Mouse (Mus musculus): ENCODE measurements at regions not wholly inside any gene's neighbourhood (a gene's known extent, or its start where the extent isn't known, plus 50 kb on each side); places are given as distances from the start of the nearest gene placed in this dataset.

GRCm38 (mm10) chr1:137901211-137901610, 274.3 kb downstream of the Ptprc start:
- no peak overlapping the region; the same call in 1 of the 2 replicates for H3K4me3 ChIP-seq (ENCODE audit: low read depth, low read length)
- ATAC-seq (replicated peaks; ENCODE audit: low FRiP score) (no peak), DNase-seq (ENCODE audit: low spot score) (no peak)

DNA sequence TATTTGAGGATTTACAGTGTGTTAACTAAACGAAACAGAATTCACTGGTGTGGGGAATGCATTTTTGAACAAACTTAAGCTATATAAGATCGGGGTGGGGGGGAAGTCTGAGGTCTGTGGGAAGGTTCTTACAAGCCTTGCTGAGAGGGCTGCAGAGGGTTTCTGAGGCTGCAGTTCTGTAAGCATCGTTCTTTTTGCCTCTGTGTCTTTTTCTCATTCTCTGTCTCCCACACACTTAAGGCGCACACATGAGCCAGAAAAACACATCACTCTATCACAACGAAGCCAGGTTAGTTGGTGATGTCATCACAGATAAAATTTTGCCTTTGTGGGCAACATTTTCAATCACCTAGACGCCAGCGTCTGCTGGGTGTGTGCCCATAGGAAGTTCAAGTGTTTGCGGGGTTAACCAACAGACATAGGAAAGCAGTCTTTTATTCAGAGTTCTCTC, 274.9 kb downstream of the Ptprc start:
- no peak for ATAC-seq (replicated peaks; ENCODE audit: low FRiP score)
- no peak for DNase-seq (ENCODE audit: low spot score)

More at GRCm38 (mm10) chr1:137901211-137901610, 274.3 kb downstream of the Ptprc start:
- Histone ChIP-seq H3K9me3 (ENCODE audit: control insufficient read depth, low read length) (no peaks in the 10 kb centered on the region), H3K36me3 (ENCODE audit: control insufficient read depth, insufficient read depth, low read length) (no peaks in the 10 kb centered on the region), H3K4me1 (replicated peaks; ENCODE audit: control insufficient read depth, insufficient read depth, low read length) (peaks cover 5% of the 10 kb centered on the region), H3K9ac (ENCODE audit: low read depth, low read length) (no peak overlapping the region), H3K27ac (ENCODE audit: low read depth, low read length) (no peak overlapping the region), H3K4me2 (peak overlapping the region; percentile 85), H3K27me3 (replicated peaks; ENCODE audit: control insufficient read depth, insufficient read depth, low read length) (no peaks in the 10 kb centered on the region)
- WGBS, result 77% methylated on average over 5 of the region's 5 CpGs

DNA sequence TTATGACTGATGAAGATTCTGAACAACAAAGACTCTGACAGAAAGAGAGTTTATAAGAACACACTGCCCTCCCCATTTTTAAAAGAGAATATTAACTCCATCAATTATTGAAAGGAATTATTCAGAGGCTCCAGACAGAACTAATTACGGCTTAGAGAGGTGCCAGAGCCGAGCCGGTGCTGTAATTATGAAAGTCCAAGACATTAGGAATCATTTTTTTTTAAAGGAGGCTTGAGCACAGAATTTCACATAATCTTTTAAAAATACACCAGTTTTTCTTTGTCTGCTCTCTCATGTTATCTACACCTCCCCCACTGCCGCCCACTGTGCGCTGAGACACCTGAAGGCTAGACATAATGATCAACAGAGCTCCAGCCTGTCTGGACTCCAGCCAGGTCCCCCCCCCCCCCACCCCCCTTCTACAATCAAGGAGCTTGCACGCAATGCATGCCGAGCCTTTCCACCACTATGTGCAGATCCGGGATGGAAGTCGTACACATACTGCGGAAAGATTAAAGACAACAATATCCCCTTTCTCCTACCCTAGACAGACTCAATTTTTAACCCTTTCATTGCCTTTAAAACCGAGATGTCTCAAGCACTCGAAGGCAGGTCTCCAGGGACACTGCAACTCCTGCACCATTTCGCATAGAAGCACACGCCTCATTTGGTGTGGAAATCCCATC, 275.4 kb downstream of the Ptprc start:
- H3K4me1 ChIP-seq (replicated peaks; ENCODE audit: control insufficient read depth, insufficient read depth, low read length), result no peaks in the 10 kb centered on the region
- DNase-seq (ENCODE audit: low spot score) (peak; percentile 67), ATAC-seq (replicated peaks; ENCODE audit: low FRiP score) (peak; percentile 43)
- 10% methylated on average over 14 of the region's 14 CpGs for whole genome bisulfite sequencing
- no peaks in the 10 kb centered on the region for H3K27me3 ChIP-seq (replicated peaks; ENCODE audit: control insufficient read depth, insufficient read depth, low read length)
- H3K4me3 ChIP-seq (ENCODE audit: low read depth, low read length), result peak overlapping the region; percentile 68
- peak overlapping the region; percentile 46; the same call in 1 of the 2 replicates for H3K9ac ChIP-seq (ENCODE audit: low read depth, low read length)
- H3K27ac ChIP-seq (ENCODE audit: low read depth, low read length), result peak overlapping the region; percentile 38; the same call in 1 of the 2 replicates
- no peaks in the 10 kb centered on the region for H3K36me3 ChIP-seq (ENCODE audit: control insufficient read depth, insufficient read depth, low read length)
- peak overlapping the region; percentile 85 for H3K4me2 ChIP-seq
- no peaks in the 10 kb centered on the region for H3K9me3 ChIP-seq (ENCODE audit: control insufficient read depth, low read length)

More for the DNA sequence above, 274.9 kb downstream of the Ptprc start:
- no peaks in the 10 kb centered on the region for H3K9me3 ChIP-seq (ENCODE audit: control insufficient read depth, low read length)
- WGBS, result 13% methylated on average over 8 of the region's 8 CpGs
- no peaks in the 10 kb centered on the region for H3K27me3 ChIP-seq (replicated peaks; ENCODE audit: control insufficient read depth, insufficient read depth, low read length)
- H3K27ac ChIP-seq (ENCODE audit: low read depth, low read length), result peak overlapping the region; percentile 38; the same call in 1 of the 2 replicates
- H3K4me2 ChIP-seq, result peak overlapping the region; percentile 85
- H3K4me1 ChIP-seq (replicated peaks; ENCODE audit: control insufficient read depth, insufficient read depth, low read length), result peaks cover 1% of the 10 kb centered on the region
- H3K9ac ChIP-seq (ENCODE audit: low read depth, low read length), result peak overlapping the region; percentile 46
- peak overlapping the region; percentile 68 for H3K4me3 ChIP-seq (ENCODE audit: low read depth, low read length)
- no peaks in the 10 kb centered on the region for H3K36me3 ChIP-seq (ENCODE audit: control insufficient read depth, insufficient read depth, low read length)

GRCm38 (mm10) chr1:137899305-137899704, 276.2 kb downstream of the Ptprc start:
- Histone ChIP-seq H3K27ac (ENCODE audit: low read depth, low read length) (no peak overlapping the region; the same call in 1 of the 2 replicates), H3K27me3 (replicated peaks; ENCODE audit: control insufficient read depth, insufficient read depth, low read length) (no peaks in the 10 kb centered on the region), H3K9me3 (ENCODE audit: control insufficient read depth, low read length) (no peaks in the 10 kb centered on the region), H3K9ac (ENCODE audit: low read depth, low read length) (peak overlapping the region; percentile 74), H3K4me2 (peak overlapping the region; percentile 85), H3K4me1 (replicated peaks; ENCODE audit: control insufficient read depth, insufficient read depth, low read length) (no peaks in the 10 kb centered on the region), H3K36me3 (ENCODE audit: control insufficient read depth, insufficient read depth, low read length) (no peaks in the 10 kb centered on the region), H3K4me3 (ENCODE audit: low read depth, low read length) (peak overlapping the region; percentile 68)
- no peak for DNase-seq (ENCODE audit: low spot score)
- WGBS, result 17% methylated on average over 6 of the region's 6 CpGs
- ATAC-seq (replicated peaks; ENCODE audit: low FRiP score), result no peak

DNA sequence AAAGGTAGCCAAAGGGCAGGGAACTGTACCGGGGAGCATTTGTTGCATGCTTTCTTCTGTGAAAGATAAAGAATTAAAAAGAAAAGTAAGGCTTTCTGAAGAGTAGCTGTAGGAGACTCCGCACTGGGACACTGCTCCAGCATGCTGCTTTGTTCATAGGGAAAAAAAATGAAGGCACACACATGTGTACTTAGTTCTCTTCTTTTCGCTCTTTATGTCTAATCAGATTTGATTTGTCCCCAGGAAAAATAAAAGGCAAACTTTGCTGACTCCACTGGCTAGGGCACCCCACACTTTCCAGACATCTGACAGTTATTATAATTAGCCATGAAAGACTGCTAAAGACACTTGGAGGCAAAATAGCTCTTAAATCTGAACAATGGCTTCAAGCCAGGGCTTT, 276.6 kb downstream of the Ptprc start:
- peak overlapping the region; percentile 77; the same call in 1 of the 2 replicates for H3K27ac ChIP-seq (ENCODE audit: low read depth, low read length)
- ATAC-seq (replicated peaks; ENCODE audit: low FRiP score), result peak; percentile 44

GRCm38 (mm10) chr1:137898397-137898796, 277.1 kb downstream of the Ptprc start:
- Histone ChIP-seq H3K36me3 (ENCODE audit: control insufficient read depth, insufficient read depth, low read length) (no peaks in the 10 kb centered on the region), H3K4me3 (ENCODE audit: low read depth, low read length) (peak overlapping the region; percentile 68), H3K4me1 (replicated peaks; ENCODE audit: control insufficient read depth, insufficient read depth, low read length) (no peaks in the 10 kb centered on the region), H3K4me2 (peak overlapping the region; percentile 85), H3K27me3 (replicated peaks; ENCODE audit: control insufficient read depth, insufficient read depth, low read length) (no peaks in the 10 kb centered on the region), H3K9me3 (ENCODE audit: control insufficient read depth, low read length) (no peaks in the 10 kb centered on the region), H3K27ac (ENCODE audit: low read depth, low read length) (peak overlapping the region; percentile 77; the same call in 1 of the 2 replicates), H3K9ac (ENCODE audit: low read depth, low read length) (peak overlapping the region; percentile 74)
- ATAC-seq (replicated peaks; ENCODE audit: low FRiP score) (peak; percentile 97), DNase-seq (ENCODE audit: low spot score) (peak; percentile 75)
- under 1% methylated on average over 11 of the region's 11 CpGs for WGBS

More for the DNA sequence above, 276.6 kb downstream of the Ptprc start:
- no peaks in the 10 kb centered on the region for H3K36me3 ChIP-seq (ENCODE audit: control insufficient read depth, insufficient read depth, low read length)
- H3K9ac ChIP-seq (ENCODE audit: low read depth, low read length), result peak overlapping the region; percentile 74
- 8% methylated on average over 3 of the region's 3 CpGs for WGBS
- peak overlapping the region; percentile 68 for H3K4me3 ChIP-seq (ENCODE audit: low read depth, low read length)
- no peak for DNase-seq (ENCODE audit: low spot score)
- no peaks in the 10 kb centered on the region for H3K4me1 ChIP-seq (replicated peaks; ENCODE audit: control insufficient read depth, insufficient read depth, low read length)
- H3K4me2 ChIP-seq, result peak overlapping the region; percentile 85
- H3K9me3 ChIP-seq (ENCODE audit: control insufficient read depth, low read length), result no peaks in the 10 kb centered on the region
- no peaks in the 10 kb centered on the region for H3K27me3 ChIP-seq (replicated peaks; ENCODE audit: control insufficient read depth, insufficient read depth, low read length)

- Histone ChIP-seq H3K9me3 (ENCODE audit: control insufficient read depth, low read length) (no peaks in the 10 kb centered on the region), H3K4me3 (ENCODE audit: low read depth, low read length) (no peak overlapping the region), H3K4me1 (replicated peaks; ENCODE audit: control insufficient read depth, insufficient read depth, low read length) (no peaks in the 10 kb centered on the region), H3K9ac (ENCODE audit: low read depth, low read length) (no peak overlapping the region), H3K4me2 (no peak overlapping the region), H3K36me3 (ENCODE audit: control insufficient read depth, insufficient read depth, low read length) (no peaks in the 10 kb centered on the region), H3K27me3 (replicated peaks; ENCODE audit: control insufficient read depth, insufficient read depth, low read length) (no peaks in the 10 kb centered on the region), H3K27ac (ENCODE audit: low read depth, low read length) (no peak overlapping the region)
- 50% methylated on average over 3 of the region's 3 CpGs for WGBS
- ATAC-seq (replicated peaks; ENCODE audit: low FRiP score) (no peak), DNase-seq (ENCODE audit: low spot score) (no peak)
These were observed 293.9 kb downstream of the Ptprc start for GRCm38 (mm10) chr1:137881656-137882055.

GRCm38 (mm10) chr1:137874361-137874760, 301.1 kb downstream of the Ptprc start:
- no peaks in the 10 kb centered on the region for H3K4me1 ChIP-seq (replicated peaks; ENCODE audit: control insufficient read depth, insufficient read depth, low read length)
- ATAC-seq (replicated peaks; ENCODE audit: low FRiP score) (no peak), DNase-seq (ENCODE audit: low spot score) (no peak)
- no peak overlapping the region for H3K4me3 ChIP-seq (ENCODE audit: low read depth, low read length)
- H3K36me3 ChIP-seq (ENCODE audit: control insufficient read depth, insufficient read depth, low read length), result no peaks in the 10 kb centered on the region
- no peaks in the 10 kb centered on the region for H3K27me3 ChIP-seq (replicated peaks; ENCODE audit: control insufficient read depth, insufficient read depth, low read length)
- H3K27ac ChIP-seq (ENCODE audit: low read depth, low read length), result no peak overlapping the region
- H3K9me3 ChIP-seq (ENCODE audit: control insufficient read depth, low read length), result no peaks in the 10 kb centered on the region
- no peak overlapping the region for H3K4me2 ChIP-seq
- WGBS, result 66% methylated on average over 2 of the region's 2 CpGs
- H3K9ac ChIP-seq (ENCODE audit: low read depth, low read length), result no peak overlapping the region

DNA sequence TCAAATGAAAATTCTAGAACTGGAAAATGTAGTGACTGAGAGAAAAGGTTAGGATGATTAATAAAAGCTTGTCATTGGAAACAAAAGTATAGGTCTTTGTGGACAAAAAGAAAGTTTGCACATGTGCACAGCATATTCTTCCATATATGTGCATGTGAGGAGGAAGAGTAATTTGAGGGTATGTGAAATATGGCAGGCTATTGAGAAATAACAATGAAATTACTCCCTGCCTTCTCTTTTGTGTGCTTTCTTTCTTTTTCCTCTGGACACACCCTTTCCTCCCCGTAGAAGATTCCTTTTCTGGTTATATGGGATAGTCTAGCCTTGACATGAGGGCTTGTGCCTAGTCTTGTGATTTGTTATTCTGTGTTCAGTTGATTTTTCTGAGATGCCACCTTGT, 301.9 kb downstream of the Ptprc start:
- Histone ChIP-seq H3K36me3 (ENCODE audit: control insufficient read depth, insufficient read depth, low read length) (no peaks in the 10 kb centered on the region), H3K4me3 (ENCODE audit: low read depth, low read length) (no peak overlapping the region), H3K9me3 (ENCODE audit: control insufficient read depth, low read length) (no peaks in the 10 kb centered on the region), H3K27me3 (replicated peaks; ENCODE audit: control insufficient read depth, insufficient read depth, low read length) (no peaks in the 10 kb centered on the region), H3K4me1 (replicated peaks; ENCODE audit: control insufficient read depth, insufficient read depth, low read length) (no peaks in the 10 kb centered on the region), H3K9ac (ENCODE audit: low read depth, low read length) (no peak overlapping the region), H3K27ac (ENCODE audit: low read depth, low read length) (no peak overlapping the region), H3K4me2 (no peak overlapping the region)
- DNase-seq (ENCODE audit: low spot score) (no peak), ATAC-seq (replicated peaks; ENCODE audit: low FRiP score) (no peak)
- WGBS, result 77% methylated on average over 1 of the region's 1 CpGs
